Mouse (Mus musculus): ENCODE results near the gene Ppih.

Gene Ppih

GRCm38 (mm10) chr4:119320131-119320830 lies at the start of gene Ppih:
Gene Ppih, minus strand, starts transcription at chr4:119320546.
- DNase-seq (ENCODE audit: low read depth, low spot score), result peak; percentile 82

- no peak for DNase-seq (ENCODE audit: low read depth, low spot score)
Measured at GRCm38 (mm10) chr4:119369460-119369859, 49.1 kb upstream of the Ppih start.

DNA sequence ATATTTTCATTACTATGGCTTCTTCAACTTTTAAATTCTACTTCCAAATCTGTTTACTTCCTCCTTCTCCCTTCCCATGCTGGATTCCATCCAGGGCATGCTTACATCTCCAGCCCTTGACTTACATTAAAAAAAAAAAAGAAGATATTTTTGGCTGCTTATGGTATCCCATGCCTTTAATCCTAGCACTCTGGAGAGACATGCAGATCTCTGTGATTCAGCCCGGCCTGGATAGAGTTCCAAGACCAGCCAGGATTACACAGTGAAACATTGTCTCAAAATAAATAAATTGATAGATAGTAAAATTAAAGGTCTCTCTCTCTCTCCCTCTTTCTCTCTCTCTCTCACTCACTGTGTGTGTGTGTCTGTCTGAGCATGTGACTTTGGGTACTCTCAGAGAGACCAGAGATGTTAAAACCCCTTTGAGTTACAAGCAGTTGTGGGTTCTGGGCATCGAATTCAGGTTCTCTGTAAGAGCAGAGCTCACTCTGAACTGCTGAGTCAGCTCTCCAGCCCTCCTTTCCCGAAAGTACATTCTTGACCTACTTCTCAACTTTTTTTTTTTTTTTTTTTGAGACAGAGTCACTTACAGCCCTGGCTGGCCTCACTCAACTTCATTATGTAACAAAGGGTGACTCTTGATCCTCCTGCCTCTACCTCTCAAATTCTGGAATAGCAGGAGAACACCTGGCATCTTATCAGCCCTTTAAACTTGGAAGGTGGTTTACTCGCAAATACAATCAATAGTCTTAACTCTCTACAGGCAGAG lies 46.6 kb upstream of the Ppih start:
- DNase-seq (ENCODE audit: low read depth, low spot score), result no peak

GRCm38 (mm10) chr4:119362231-119362630 lies 41.9 kb upstream of the Ppih start:
- no peak for DNase-seq (ENCODE audit: low read depth, low spot score)

GRCm38 (mm10) chr4:119359196-119359971 lies 39.0 kb upstream of the Ppih start:
- DNase-seq (ENCODE audit: low read depth, low spot score), result no peak

DNA sequence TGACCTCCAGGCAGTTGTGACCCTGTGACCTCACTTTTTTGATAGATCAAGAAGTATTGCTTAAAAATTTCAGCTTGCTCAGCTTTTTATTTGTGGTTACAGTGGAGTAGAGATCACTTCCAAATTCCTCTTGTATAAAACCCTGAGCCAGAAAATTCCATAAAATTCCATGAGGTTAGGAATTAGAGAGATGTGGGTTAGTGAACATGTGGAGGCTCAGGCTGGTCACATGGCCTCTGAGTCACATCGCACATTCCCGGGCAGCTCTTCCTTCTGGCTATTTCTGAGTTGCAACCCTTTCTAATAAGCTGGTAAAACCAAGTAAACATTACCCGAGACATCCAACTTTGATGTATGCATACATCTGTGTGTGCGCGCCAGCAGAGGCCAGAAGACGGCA lies 25.2 kb upstream of the Ppih start:
- no peak for DNase-seq (ENCODE audit: low read depth, low spot score)

GRCm38 (mm10) chr4:119338861-119339361 lies 18.6 kb upstream of the Ppih start:
- DNase-seq (ENCODE audit: low read depth, low spot score), result no peak

DNA sequence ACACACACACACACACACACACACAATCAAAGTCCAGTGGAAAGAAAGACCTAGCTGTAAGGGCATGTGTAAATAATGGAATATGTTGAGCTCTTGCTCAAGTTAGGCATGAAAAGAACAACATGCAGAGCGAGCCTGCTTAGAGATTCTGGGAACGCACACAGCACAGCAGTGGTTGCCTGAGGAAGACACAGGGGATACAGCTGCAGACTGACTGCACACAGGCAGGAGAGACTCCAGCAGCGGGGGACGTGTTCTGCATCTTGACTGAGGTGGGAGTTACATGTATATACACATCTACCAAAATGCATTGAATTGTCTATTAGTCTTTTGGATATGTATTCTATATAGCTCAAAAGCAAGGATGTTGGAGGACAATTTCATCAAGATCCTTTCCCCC lies 18.1 kb upstream of the Ppih start:
- no peak for DNase-seq (ENCODE audit: low read depth, low spot score)

DNA sequence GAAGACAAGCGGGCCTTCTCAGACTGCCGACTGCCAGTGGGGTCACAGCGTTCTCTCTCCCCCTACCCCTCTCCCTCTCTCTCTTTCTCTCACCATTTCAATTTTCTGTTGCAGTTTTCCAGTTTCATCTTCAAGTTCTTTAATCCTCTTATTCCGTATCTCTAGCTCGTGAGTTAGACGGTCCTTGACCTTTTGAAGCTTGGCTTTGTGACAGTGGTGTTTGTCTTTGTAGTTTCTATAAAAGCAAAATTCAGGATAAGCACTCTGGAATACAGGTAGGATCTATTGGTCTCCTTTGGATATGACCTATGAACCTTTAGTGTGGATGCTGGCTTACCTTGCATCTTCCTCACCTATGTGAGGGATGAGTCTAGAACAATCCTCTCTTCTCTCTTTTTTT lies 13.1 kb upstream of the Ppih start:
- no peak for DNase-seq (ENCODE audit: low read depth, low spot score)

DNA sequence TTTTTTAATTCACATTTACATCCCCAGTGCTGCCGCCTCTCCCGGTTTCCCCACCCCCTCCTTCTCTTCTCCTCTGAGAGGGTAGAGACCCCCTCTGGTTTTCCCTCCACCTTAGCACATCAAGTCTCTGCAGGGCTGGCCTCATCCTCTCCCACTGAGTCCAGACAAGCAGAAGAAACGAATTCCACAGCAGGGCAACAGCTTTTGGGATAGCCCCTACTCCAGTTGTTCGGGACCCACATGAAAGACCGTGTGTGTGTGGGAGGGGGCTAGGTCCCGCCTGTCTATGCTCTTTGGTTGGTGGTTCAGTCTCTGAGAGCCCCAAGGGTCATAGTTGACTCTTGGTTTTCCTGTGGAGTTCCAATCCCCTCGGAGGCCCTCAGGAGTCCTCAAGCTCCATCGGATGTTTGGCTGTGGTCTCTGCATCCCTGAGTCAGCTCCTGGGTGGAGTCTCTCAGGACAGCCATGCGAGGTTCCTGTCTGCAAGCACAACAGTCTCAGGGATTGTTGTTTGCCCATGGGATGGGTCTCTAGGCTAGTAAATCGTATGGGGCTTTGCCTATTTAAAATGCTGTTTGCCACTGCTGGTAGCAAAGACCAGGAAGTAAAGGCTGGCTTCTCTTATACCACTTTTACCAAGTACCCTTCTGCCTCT lies 677 bp upstream of the Ppih start:
- DNase-seq (ENCODE audit: low read depth, low spot score), result no peak

DNA sequence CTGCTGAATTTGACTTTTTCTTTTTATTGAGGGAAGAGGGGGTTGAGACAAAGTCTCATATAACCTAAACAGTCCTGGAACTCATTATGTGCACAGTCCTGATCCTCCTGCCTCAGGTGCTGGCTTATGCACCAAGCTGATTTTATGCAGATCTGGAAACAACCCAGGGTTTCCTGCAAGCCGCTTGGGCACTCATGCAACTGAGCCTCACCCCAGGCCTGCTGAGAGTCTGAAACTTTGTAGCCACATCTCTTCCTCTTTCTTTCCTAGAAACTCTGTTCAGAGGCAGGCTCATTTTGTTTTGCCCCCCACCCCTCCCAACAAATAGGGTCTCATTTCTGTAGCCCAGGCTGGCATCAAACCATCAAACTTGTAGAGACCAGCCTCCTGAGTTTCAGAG lies 6.6 kb downstream of the Ppih start:
- DNase-seq (ENCODE audit: low read depth, low spot score), result no peak

DNA sequence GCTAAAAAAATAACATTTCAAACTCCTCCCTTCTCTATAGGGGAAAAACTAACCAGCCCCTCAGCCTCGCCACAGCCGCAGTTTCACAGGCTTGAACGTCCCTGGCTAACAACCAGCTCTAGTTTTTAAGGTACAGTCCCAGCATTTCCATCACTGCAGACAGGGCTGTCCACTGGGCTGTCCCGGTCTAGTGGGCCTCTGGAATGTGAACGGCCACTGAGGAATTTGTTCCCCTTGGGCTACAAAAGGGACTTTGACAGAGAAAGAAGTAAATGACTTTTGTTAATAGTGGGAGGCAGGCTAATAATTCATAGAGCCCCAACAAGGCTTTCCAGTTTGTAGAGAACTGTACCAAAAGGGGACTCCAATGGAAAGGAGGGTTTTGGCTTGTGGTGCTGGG lies 14.9 kb downstream of the Ppih start:
- DNase-seq (ENCODE audit: low read depth, low spot score), result no peak

GRCm38 (mm10) chr4:119303291-119303690 lies 17.1 kb downstream of the Ppih start:
- DNase-seq (ENCODE audit: low read depth, low spot score), result no peak

DNA sequence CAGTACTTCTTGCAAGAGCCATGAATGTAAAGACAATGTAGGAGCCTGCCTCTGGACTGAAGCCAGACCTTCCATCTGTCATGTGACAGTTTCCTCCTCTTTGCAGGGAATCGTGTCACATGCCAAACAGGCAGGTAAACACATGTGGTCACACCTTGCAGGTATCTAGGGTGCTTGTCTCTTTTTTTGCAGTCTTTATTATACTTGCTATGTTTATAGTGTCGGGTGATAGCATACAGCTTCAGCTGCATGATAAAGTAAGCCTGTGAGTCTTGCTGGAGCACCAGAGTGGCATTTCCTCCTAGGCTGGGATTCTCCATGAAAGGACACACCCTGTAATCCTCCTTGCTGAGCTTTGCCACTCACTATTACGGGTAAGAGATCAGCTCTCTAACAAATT lies 18.6 kb downstream of the Ppih start:
- DNase-seq (ENCODE audit: low read depth, low spot score), result no peak

GRCm38 (mm10) chr4:119300761-119301160 lies 19.6 kb downstream of the Ppih start:
- DNase-seq (ENCODE audit: low read depth, low spot score), result no peak

DNA sequence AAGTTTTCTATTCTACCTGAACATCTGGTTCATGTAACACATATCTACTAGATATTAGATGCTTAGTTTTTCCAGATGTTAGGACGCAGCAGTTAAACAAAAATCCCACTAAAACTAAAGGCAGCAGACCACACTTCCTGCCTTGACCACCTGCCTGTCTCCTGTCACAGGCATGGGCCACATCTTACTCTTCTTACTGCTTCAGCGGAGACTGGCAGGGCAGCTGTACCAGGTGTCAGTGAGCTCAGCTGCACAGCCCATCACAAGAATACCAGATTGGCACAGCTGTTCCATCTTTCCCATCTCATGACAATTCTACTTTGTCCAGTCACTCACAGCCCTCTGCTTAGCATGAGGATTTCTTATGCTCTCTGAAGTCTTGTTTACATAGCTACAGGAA lies 23.0 kb downstream of the Ppih start:
- DNase-seq (ENCODE audit: low read depth, low spot score), result no peak

- DNase-seq (ENCODE audit: low read depth, low spot score), result no peak
Measured at GRCm38 (mm10) chr4:119295134-119295453, 25.3 kb downstream of the Ppih start.

DNA sequence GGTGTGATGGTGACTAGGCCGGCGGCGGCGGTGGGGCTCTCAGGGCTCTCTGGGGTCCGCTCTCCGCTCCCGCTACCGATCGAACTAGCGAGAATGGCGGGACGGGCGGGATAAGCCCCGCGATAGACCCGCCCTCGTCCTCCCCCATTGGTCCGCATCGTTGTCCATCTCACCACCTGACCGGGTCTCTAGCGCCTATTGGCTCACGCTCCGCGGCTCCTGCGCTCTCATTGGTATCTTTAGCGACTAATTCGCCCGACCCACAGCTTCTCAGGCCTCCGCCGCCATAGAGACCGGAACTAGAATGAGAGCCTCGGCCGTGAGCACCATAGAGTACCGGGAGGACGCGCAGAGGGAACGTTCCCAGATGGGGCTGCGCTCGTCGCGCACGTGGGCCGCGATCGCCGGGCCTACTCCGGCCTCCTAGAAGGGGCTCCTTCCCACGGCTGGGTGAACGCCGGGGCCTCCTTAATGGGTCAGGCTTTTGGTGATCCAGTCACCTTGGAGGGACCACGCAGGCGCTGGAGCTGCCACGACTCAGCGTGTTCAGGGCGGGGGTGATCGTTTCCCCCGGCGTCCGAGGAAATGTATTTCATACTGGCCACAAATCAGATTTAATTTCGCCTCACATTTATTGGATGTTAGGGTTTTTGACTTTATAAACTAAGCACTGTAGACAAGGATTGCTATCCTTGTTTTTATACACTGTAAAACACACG lies 25.8 kb downstream of the Ppih start, which contains the start of gene Ybx1:
Gene Ybx1 (minus strand): TSS at position 190 of the 719 bp plus-strand sequence.
- peak; percentile 97 for DNase-seq (ENCODE audit: low read depth, low spot score)

- DNase-seq (ENCODE audit: low read depth, low spot score), result no peak
Measured at GRCm38 (mm10) chr4:119293574-119294258, 26.6 kb downstream of the Ppih start.

DNA sequence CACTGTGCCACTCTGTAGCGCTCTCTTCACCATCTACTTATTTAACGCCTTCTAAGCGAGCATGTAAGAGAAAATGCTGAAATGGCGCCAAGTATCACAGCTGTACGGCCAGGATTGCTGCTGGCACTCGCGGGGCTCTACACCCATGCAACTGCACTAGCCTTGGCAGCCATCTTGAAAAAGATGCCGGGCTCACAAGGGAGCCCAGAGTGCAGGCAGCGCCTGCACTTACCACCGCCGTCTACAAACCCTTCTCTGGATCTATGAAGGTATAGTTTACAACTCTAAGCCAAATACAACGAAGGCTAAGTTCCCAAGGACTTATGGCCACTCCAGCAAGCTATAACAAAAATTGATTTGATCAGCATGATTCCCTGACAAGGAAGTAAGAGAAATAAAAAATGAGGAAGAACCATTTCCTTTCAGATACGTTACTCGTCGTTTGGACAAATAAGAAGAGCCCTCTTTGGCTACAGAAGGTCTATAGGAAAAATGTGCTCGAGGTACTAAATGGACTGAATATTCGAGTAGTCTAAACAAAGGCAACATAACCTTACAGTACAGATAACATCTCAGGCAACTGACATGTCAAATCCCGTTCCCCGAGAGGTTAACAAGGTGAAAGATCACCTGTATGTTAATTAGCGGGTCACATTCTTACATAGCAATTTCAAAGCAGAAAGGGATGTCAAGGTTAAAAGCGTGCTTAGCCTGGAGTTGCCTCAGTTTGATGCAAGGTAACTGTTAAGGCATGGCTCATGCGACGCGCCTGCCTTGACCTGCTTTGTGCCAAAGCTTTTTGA lies 27.4 kb downstream of the Ppih start:
- peak; percentile 45 for DNase-seq (ENCODE audit: low read depth, low spot score)

All from c-Kit-negative CD71-positive TER-119-positive erythroid progenitor cells, embryonic 14.5 days (primary cell).